Mouse (Mus musculus): ENCODE measurements around the gene Efhd2. TPM values are rescaled to one million over a fixed set of nuclear protein-coding genes. Genes with fewer than 3 reads are reported as not detected.

Gene Efhd2
- 34.5 TPM for polyA plus RNA-seq (2015; fragmentation: Illumina TruSeq; extraction: RNeasy Lipid Tissue Mini Kit (QIAGEN cat#74804); ENCODE audit: insufficient read depth, low replicate concordance)

DNA sequence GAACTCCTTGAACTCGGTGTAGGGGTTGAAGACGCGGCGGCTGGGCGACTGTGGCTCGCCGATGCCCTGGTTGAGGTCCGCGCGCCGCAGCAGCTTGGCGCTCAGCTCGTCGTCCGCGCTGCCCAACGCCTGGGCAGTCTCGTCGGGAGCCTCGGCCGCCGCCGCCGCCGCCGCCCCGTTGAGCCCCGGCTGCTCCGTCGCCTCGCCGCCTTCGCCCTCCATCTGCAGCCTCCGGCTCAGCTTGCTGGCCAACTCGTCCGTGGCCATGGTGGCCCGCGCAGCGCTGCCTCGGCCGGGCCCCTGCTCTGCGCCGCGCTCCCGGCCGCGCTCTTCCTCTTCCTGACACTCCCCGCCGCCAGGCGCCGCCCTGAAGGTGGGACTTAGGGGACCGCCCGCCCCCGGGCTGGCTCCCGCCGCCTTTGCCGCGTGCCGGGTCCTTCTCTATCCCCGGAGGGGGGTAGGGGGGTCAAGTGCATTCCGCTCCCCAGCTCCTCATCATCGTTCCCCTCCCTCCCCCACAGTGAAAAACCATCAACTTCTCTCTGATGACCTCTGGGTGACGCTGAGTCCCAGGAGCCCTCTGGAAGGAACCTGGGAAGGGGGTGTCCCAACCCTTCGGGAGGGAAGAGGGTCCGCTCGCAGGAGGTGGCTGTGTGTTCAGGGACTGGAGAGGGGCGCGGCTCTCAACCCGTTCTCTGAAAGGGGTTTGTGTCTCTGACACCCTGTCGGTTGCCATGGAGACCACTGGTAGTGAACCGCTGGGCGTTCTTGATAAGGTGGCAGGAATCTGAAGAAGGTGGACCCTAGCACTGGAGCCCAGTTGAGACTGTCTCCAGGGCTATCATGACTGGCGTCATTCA is at the start of gene Efhd2:
Gene Efhd2 (minus strand): TSS at position 320 of the 860 bp plus-strand sequence.

DNA sequence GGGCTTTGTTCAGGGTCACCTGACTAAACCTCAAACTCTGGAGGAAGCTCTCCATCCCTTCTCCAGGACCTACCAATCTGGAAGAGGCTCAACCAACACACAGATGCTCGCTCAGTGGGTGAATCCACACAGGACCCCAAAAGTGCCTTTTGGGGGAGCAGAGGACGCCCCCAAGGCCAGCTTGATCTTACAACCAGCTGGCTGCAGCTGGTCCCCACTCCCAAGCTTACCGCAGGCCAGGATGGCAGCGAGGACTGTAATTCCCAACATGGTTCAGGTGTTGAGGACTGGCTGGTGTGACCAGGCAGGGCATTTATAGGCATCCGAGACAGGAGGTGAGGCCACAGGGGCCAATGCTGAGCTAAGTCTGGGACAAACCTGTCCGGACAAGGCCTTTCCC is 28.7 kb downstream of the Efhd2 start, which contains the start of gene Ctrc:
Gene Ctrc (minus strand): TSS at position 361 of the 400 bp plus-strand sequence.

DNA sequence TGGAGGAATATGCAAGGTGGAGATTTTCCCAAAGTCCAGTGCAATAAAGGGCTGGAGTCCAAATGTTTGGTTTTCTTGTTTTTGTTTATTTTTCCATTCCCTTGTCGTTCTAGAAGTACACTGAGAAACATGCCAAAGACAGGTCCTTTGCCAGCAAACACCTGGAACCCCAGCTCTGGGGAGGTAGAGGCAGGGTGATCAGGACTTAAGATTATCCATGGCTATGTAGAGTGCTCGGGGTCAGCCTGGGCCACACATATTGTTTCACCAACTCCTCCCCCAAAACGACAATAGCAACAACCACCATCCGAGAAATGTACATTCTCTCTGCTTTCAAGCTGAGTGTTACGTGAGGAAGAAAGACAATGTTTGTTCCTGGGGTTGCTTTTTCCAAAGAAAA is 48.7 kb downstream of the Efhd2 start, which contains the start of gene Cela2a:
Gene Cela2a (minus strand): TSS at position 101 of the 400 bp plus-strand sequence.

Other genes with a start within 250 kb of the Efhd2 start
- 18.0 TPM for gene Plekhm2, start 210.0 kb downstream of the Efhd2 start, polyA plus RNA-seq (2015; fragmentation: Illumina TruSeq; extraction: RNeasy Lipid Tissue Mini Kit (QIAGEN cat#74804); ENCODE audit: insufficient read depth, low replicate concordance)
- 11.3 TPM for gene Rsc1a1, start 189.3 kb downstream of the Efhd2 start, polyA plus RNA-seq (2015; fragmentation: Illumina TruSeq; extraction: RNeasy Lipid Tissue Mini Kit (QIAGEN cat#74804); ENCODE audit: insufficient read depth, low replicate concordance)
- gene Ddi2, start 151.5 kb downstream of the Efhd2 start, polyA plus RNA-seq (2015; fragmentation: Illumina TruSeq; extraction: RNeasy Lipid Tissue Mini Kit (QIAGEN cat#74804); ENCODE audit: insufficient read depth, low replicate concordance): 37.2 TPM
- gene Agmat, start 128.2 kb downstream of the Efhd2 start, polyA plus RNA-seq (2015; fragmentation: Illumina TruSeq; extraction: RNeasy Lipid Tissue Mini Kit (QIAGEN cat#74804); ENCODE audit: insufficient read depth, low replicate concordance): not detected
- 10.4 TPM for gene Dnajc16, start 84.0 kb downstream of the Efhd2 start, polyA plus RNA-seq (2015; fragmentation: Illumina TruSeq; extraction: RNeasy Lipid Tissue Mini Kit (QIAGEN cat#74804); ENCODE audit: insufficient read depth, low replicate concordance)
- 27.7 TPM for gene Casp9, start 81.3 kb downstream of the Efhd2 start, polyA plus RNA-seq (2015; fragmentation: Illumina TruSeq; extraction: RNeasy Lipid Tissue Mini Kit (QIAGEN cat#74804); ENCODE audit: insufficient read depth, low replicate concordance)
- gene Cela2a, start 48.8 kb downstream of the Efhd2 start, polyA plus RNA-seq (2015; fragmentation: Illumina TruSeq; extraction: RNeasy Lipid Tissue Mini Kit (QIAGEN cat#74804); ENCODE audit: insufficient read depth, low replicate concordance): 7.5 TPM
- gene Ctrc, start 28.6 kb downstream of the Efhd2 start, polyA plus RNA-seq (2015; fragmentation: Illumina TruSeq; extraction: RNeasy Lipid Tissue Mini Kit (QIAGEN cat#74804); ENCODE audit: insufficient read depth, low replicate concordance): not detected
- 0.91 TPM for gene Fhad1, start 140.2 kb upstream of the Efhd2 start, polyA plus RNA-seq (2015; fragmentation: Illumina TruSeq; extraction: RNeasy Lipid Tissue Mini Kit (QIAGEN cat#74804); ENCODE audit: insufficient read depth, low replicate concordance)
- gene Tmem51, start 209.4 kb upstream of the Efhd2 start, polyA plus RNA-seq (2015; fragmentation: Illumina TruSeq; extraction: RNeasy Lipid Tissue Mini Kit (QIAGEN cat#74804); ENCODE audit: insufficient read depth, low replicate concordance): 12.8 TPM

Measured in spleen, adult 10 weeks (tissue).